Mouse (Mus musculus) liver, postnatal 0 days (tissue): ENCODE measurements around the gene Zbtb20.

ENCODE experiments used
- CTCF ChIP-seq: sonication (generic); IDR thresholded peaks from 2 replicates; pipeline ENCODE4 v1.5.1; 2016; ENCODE audit warnings: antibody characterized with exemption, low read depth
- EP300 ChIP-seq: IDR thresholded peaks from 2 replicates; pipeline ENCODE4 v1.6.1; 2016; ENCODE audit warnings: antibody characterized with exemption, low read depth, mild to moderate bottlenecking

DNA sequence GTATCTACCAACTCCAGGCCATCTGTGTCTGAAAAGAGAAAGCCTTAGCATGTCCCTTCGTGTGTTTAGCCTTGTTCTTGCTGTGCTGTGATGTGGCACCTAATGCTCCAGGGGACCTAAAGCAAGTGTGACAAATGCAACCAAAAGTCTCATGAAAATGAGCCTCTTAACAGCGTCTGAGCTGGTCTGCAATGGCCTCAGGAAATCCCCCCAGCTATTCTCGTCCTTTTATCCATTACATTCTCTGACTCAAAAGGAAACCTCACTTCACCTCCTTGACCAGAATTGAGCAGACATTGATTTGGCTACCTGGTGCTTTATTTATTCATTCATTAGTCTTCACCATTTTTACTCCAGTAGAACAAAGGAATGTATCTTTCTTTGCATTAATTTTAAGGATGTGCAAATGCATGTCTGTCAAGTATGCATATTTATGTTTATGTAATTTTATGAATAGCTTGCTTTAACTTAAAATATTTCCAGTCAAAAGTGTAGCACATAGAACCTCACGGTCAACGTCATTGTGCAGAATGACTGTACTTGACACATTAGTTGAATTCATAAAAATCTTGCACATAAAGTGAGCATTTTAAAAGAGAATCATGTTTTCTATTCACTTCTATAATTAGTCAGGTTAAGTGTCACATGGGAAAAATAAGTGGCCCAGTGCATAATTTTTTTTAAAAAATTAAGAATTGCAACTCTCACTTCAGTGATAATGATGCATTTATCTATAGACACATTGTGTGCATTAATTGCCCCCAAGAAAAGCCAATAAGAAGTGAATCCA is 618.1 kb downstream of the Zbtb20 start:
- TF ChIP-seq EP300 (no peak), CTCF (no peak)
